Mouse (Mus musculus) right cerebral cortex, adult 18-20 months (tissue): Measurements from ENCODE around the gene Slc9a1.

ENCODE experiments used
- DNase-seq: peaks from one replicate; pipeline ENCODE4 v3.0.0; 2022; ENCODE audit warnings: mixed read lengths

Gene Slc9a1

DNA sequence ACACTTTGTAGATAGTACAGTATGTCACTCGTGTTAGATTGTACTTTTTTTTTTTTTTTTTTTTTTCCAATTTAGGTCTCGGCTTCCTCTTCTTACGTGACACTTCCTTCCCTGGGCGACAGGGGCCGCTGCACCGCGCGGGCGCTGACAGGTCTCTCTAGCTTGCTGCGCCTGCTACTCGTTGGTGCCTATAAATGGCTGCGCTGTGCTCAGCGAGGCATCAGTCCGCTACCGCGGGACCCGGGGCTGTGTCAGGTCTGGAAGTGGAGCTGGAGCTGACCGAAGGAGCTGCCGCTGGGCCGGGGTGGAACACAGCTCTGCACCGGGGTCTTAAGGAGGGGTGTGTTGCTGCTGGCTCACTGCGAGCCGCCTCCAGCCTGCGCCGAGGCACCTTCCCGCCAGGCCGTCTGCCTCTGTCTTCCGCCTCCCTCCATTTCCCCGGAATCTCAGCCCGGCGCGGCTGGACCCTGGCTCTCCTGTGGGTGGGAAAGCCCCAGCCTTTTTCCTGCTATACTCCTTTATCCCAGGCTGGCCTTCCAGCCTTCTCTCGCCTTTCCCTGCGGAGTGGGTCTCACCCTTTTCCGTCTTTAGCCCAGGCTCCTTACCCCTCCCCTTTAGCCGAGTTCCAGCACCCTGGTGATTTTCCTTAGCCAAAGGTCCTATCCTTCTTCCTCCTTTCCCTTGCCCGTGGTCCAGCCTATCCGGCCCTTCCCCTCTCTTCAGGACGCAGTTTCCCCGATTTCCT is at the start of gene Slc9a1:
TSS of gene Slc9a1 (plus strand) at position 154 of the 745 bp plus-strand sequence.
- peak; percentile 94 for DNase-seq

DNA sequence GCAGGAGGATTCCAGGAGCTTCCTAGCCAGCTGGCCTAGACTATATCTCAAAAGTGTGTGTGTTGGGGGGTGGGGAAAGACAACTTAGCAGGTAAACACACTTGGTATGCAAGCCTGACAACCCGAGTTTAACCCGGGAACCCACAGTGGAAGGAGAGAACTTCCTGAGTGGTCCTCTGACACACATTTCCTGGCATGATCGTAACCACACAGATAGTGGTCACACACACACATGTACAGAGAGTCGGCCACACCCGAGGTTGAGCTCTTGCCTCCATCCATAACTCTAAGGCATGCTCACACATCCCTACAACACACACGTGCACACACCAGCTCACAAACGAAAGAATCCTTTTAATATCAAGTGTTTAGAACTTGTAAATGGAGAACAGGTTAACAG is 41.4 kb upstream of the Slc9a1 start:
- DNase-seq: no peak

DNA sequence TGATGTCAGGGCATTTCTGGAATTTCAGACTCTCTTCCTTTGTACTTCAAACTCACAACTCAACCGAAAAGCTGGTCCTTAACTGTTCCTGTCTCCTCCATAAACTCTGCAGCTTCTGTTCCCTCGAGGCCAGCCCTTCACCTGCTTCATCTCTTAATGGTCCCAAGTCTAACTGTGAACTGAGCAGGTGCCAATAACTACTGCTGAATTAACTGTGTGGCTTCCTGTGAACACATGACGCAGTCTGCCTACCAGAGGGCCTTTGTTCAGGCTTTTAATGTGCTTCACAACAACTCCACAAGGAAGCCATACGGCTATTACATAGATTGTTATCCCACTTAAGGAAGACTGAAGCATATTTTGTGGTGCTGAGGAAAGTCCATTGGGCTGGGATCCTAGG is 39.2 kb upstream of the Slc9a1 start:
- no peak for DNase-seq

DNA sequence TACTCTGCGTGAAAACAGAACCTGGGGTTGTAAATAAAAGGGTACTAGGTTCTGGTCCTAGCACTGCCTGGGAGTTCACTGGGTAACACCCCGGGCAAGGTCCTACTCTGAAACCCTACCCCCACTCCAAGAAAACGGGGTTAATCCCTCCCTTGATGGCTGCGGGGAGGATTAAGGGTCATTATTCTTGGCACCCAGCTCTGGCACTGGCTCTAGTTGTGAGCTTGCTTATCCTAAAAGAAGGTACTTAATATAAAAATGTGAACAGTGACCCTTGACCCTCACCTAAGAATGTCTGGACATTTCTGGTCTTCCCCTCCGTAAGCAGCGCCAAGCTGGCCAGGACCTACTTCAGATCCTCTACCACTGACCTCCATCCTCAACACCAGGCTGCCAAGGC is 36.2 kb upstream of the Slc9a1 start:
- DNase-seq: no peak

DNA sequence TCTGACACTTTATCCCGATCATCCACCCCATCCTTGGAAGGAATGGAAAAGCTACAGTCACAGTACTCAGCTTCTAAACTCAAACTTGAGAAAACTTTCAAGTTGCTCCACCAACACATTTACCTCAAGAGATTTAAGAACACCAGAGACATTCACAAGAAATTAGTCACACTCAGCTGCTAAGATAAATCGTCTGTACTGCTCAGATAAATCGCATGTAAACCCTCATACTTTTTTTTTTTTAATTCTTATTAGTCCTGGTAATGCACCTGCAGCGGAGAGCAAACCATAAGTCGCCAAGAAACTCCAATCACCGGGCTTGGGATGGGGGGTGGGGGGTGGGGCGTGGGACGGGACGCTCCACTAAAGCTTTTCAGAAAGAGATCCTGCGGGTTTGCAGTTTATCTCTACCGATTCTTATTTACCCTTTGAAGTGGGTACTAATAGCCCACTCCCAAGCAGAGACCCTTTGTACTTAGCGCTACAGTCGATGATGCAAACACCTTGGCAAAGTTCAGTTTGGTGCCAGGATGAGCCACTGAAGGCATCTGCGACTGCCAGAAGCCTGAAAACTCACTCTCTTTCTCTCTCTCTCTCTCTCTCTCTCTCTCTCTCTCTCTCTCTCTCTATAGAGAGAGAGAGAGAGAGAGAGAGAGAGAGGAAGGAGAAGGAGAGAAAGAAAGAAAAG is 31.5 kb upstream of the Slc9a1 start:
- no peak for DNase-seq

DNA sequence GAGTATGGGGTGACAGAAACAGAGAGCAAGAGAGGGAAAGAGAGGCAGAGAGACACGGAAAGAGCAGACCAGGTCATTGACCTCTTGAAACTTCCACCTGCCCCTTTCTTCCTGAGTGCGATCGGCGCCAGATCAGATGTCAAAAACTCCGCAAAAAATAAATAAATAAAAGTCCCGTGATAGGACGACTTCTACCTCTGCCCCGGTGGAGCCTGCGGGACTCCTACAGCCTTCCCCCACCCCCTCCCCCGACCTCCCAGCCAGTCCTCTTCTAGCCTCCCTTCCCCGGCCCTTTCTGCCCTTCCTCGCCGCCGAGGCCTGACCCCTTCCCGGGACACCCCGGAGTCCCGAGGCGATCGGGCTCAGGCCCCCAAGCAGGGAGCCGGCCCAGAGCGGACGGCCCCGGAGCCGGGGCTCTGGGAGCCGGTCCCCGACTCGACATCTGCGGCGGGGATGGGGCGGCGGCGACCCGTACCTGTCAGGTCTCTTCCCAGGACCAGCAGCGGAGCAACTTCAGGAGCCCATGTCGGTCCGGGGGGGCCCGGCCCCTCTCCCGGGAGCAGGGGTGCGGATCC is 30.9 kb upstream of the Slc9a1 start:
- no peak for DNase-seq

DNA sequence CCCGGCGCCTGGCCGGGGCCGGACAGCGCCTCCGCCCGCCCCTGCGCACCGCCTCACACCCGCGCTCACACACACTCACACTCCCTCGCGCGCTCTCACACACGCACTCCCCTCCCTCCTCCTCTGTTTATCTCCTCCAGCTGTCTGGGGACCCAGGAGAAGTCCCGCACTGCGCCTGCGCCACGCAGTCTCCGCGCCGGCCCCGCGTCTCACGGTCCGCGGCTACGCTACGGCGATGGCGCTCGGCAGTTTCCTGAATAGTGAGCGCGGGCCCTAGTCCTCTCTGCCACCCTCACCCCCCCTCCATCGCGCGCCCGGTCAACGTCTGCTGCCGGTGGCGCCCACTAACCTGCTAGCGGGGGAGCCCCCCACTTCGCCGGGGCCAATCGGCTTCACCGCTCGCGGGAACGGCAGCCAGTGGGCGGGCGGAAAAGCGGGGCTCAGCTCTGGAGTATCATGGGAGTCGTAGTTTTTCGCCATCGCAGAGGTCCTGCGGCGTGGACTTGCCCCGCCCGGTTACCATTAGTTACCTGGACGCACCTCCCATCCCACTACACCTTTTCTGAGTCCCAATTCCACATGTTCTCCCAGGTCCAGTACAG is 30.3 kb upstream of the Slc9a1 start:
- peak; percentile 99 for DNase-seq

DNA sequence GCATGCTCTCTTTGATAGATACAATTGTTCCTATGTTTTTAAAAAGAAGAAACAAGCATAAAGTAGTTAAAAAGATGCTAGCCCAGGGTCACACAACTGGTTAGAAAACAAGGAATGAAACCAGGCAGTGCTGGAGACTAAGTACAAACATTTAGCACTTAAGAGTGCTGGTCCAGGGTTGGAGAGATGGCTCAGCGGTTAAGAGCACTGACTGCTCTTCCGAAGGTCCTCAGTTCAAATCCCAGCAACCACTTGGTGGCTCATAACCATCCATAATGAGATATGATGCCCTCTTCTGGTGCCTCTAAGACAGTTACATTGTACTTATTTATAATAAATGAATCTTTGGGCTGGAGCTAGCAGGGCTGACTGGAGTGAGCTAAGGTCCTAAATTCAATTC is 29.3 kb upstream of the Slc9a1 start:
- no peak for DNase-seq

DNA sequence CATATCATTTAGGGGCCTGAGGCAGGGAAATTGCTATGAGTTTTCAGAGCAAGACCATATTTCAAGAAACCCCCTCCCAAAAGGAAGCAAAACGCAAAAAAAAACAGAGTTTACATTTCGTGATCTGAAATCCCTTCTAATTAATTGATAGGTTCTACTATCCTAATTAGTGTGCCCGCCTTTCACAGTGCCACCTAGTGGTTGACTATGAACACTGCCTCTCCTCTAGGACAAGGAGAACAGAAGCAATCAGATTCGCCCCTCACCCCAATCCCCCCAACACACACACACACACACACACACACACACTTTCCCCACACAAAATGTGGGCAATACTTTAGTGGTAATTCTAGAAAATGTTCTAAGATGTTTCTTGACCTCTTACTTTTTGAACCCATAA is 25.4 kb upstream of the Slc9a1 start:
- no peak for DNase-seq

DNA sequence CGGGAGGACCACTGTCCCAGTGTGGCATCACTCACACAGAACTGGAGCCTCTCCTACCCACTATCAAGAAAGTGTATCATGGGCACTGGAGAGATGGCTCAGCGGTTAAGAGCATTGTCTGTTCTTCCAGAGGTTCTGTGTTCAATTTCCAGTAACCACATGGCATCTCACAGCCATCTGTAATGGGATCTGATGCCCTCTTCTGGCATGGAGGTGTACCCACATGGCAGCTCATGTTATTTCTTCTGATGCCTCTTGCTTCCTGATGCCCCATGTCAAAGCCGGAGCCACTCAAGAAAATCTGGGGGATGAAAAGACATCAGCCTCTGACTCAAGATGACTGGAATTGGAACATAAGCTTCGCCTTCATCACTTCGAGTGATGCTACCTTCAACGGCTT is 23.8 kb upstream of the Slc9a1 start:
- DNase-seq: no peak

DNA sequence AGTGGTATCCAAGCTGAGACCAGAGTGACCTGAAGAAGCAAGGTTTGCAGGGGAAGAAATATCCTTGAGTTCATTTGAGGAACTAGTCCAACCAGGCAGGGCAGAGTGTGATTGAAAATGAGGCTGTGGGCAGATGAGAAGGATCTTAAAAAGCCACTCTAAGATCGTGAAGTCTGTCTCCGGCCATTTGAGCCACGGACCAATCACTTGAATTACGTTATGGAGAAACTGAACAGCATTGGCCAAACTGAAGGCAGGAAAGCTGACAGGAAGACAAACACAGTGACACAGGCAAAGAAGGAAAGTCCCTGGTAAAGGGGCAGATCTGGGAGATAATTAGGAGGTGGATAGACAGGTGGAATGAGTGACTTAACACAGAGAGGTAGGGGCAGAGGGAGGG is 22.9 kb upstream of the Slc9a1 start:
- DNase-seq: no peak

DNA sequence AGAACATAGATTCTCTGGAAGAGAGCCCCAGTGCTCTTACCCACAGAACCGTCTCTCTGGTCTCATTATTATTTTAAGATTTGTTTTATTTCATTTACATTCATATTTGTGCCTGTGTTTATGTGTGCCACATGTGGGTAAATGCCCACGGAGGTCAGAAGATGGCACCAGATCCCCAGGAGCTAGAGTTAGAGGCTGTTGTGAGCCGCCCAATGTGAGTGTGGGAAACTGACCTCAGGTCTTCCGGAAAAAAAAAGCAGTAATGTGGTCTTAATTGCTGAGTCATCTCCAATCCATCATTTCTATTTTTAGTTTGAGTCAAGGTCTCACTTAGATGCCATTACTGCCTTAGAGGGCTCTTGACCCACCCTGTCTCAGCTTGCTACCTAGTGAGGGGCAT is 21.9 kb upstream of the Slc9a1 start:
- DNase-seq: no peak

DNA sequence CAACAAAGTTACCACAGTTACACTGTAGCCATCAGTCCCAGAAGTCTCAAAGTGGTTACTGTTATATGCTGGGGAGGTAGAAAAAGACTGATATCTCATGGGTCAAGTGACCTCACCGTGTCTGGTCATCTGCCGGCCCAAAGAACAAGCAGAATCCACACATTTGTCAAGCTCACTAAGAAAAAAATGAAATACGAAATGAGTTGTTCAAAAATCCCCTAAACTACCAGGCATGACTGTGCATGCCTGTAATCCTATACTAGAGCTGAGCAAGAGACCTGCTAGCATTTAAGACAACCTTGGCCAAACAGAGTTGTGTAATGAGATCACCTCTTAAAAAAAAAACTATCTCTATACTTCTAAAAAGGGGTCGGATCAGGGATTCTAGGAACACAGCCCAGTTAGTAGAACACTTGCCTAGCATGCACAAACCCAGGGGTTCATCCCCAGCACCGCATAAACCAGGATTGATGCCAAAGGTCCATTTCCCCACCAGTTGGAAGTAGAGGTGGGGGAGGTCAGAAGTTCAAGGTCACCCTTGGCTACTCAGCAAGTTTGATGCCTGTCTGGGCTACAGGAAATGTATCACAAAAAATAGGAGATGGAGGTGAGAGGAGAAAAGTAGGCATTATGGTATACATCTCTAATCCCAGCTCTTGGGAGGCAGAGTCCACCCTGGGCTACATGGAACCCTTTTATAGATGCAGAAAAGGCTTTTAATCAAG is 21.3 kb upstream of the Slc9a1 start:
- DNase-seq: no peak

DNA sequence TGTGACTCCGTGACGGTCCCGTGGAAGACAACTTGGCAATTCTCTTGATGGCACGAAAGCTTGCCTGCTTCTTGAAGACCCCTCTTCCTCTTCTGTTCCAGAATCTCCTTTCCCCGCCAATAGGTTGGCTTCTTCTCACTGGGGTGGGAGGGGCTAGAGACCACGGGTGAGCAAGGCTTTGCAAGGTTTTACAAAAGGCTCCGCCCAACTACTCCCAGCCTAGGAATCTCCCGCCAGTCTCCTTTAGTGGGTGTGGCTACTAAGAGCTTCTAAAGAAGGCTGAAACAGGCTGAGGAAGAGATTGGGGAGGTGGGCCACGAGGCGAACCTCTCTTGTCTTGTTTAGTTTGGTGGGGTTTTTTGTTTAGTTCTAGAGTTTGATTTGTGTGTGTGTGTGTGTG is 16.7 kb upstream of the Slc9a1 start:
- no peak for DNase-seq

DNA sequence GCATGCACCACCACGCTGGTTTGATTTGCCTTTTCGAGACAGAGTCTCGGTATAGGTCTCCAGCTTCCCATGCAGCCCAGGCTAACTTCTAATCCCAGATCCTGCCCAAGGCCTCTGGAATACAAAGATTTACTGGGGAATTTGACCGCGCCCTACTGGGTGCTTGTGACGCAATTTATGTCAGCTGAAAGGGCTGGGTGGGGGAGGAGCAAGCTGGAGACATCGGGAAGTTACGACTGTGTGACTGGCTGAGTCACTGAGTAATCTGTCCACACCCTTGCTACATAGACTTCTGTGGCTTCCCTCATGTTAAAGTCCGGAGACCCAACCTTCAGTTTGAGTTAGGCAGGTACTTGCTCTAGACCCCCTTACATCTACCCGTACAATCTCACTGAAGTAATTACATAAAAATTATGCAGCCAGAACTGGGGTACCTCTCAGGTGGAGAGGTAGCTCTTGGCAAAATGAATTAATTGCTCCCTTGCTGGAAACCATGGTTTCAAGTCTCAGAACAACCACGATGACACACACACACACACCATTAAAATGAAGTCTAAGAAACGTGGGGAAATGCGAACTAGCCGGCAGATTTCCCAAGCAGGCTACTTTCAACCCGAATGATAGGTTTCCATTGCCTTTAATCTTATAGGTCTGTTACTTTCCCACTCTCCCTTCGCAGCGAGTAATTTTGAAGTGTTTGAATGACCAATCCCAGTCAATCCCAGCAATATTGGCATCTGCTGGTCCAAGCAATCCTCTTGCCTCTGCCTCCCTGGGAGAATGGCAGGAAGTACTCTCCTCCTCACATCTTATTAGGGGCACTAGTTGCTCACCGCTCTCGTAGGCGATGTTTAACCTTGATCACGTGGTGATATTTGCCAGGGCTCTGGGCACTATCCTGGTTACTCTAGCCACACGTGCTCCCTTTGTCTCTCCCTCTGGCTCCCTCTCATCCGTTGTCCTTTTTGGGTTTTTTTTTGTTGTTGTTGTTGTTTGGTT is 15.8 kb upstream of the Slc9a1 start, which contains the start of gene Wdtc1:
TSS of gene Wdtc1 (minus strand) at position 115 of the 999 bp plus-strand sequence.
- no peak for DNase-seq

DNA sequence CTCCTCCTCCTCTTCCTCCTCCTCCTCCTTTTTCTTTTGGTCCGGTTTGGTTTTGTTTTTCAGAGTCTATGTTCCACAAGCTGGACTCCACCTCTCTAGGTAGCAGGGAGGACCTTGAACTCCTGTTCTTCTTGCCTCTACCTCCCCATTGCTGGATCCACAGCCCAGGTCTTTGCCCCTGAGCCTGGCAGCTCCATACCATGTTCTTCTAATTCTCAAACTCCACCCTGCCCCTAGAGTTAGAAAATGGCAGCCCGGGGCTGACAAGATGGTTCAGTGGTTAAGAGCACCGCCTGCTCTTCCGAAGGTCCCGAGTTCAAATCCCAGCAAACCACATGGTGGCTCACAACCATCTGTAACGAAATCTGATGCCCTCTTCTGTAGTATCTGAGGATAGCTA is 14.9 kb upstream of the Slc9a1 start:
- DNase-seq: no peak

DNA sequence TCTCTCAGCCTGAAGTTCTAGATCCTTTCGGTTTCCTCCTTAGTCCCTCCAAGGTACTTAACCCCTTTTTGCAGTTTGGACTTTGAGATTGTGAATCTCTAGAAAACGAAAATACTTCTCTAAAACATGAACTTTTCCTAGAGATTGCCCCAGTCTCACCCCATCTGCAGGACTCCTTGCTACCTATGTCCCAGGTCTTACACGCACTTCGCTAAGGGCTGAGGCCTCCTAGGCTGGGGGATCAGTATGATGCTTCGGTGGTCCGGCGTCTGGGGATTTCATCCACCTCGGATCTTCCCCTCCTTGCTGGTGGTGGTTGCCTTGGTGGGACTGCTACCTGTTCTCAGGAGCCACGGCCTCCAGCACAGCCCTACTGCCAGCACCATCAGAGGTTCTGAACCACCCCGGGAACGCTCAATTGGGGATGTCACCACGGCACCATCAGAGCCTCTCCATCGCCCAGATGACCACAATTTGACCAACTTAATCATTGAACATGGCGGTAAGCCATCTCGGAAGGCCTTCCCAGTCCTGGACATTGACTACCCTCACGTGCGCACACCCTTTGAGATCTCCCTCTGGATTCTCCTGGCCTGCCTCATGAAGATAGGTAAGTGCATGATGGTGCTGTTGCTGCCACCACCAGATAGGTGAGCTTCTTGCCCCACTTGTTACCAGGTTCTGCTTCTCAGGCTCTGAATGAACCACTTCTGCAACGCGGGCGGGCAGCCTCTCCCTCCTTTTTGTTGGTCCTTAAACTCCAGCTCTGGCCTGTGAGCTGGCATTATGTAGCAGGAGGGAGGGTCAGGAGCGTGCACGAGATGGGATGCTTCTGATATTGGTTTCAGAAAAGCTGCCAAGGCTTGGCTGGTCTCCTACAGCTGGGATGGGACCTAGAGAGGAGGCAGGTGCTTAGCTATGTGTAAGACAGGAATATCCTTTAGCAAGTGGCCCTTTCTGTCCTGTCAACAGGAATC is 1.1 kb downstream of the Slc9a1 start:
- DNase-seq: no peak

DNA sequence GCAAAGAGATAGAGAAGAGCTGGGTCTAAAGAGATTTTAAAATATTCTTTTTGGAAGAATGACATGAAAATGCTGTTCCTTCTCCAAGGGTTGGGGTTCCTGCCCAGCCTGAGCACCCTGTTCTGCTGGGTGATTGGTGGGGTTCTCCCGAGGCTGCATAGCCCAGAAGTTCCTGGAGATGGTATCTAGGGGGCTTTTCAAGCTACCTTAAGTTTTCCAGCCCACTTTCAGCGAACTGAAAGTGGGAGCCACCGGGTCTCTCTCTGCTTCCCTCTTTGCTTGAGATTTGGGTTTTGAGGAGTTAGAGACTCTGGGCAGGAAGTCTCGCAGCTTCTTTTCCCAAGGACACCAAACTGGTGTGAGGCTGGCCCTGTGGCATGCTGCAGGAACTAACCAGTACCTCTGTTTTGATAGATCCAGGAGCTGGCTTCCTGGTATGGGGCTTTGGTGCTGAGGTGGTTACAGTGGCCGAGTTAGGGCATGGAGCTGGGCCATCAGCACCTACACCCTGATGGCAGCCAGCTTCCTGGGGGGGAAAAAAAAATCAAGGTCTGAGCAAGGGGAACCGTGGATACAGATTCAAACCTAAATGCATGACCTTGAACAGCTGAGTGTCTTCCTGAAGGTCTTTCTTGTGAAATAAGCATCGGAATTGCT is 2.2 kb downstream of the Slc9a1 start:
- no peak for DNase-seq

DNA sequence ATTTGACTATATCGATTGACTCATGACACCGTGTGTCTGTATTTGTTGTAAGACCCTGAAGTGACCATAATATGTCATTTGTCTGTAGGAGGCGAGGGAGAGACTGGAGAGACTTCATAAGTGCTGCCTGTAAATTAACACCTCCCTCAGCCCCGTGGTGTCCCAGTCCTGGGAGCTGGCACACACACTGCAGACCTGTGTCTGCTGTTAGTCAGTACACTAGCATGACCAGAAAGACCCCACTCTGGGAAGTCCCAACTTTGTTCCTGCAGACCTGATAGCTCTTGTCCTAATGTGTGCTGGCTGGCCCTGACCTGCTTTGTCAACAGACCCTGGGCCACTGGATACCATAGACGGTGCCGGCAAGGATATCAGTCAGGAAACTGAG is 2.8 kb downstream of the Slc9a1 start:
- no peak for DNase-seq

DNA sequence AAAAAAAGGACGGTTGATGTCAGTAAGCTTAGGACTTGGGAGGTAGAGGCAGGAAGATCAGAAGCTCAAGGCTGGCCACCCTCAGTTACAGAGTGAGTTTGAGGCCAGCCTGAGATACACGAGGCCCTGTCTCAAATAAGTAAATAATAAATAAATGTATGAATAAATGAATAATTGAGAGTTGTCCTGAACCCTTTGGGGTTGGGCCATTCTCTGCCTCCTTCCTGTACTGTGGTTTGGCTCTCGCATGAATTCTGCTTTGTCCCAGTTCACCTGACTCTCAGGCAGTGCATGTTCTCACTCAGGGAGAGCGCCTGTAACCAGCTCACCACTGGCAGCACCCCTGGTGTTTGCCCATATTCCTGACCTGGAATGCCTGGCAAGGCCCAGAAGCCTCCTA is 4.5 kb downstream of the Slc9a1 start:
- no peak for DNase-seq
